Mouse (Mus musculus): Measurements from ENCODE around the gene Ddr1.
"Not testable (repeated sequence)": the region's sequence is repeated elsewhere in the genome, so short reads cannot be mapped to it uniquely, and the experiment has no call there.

The Ddr1 gene

DNA sequence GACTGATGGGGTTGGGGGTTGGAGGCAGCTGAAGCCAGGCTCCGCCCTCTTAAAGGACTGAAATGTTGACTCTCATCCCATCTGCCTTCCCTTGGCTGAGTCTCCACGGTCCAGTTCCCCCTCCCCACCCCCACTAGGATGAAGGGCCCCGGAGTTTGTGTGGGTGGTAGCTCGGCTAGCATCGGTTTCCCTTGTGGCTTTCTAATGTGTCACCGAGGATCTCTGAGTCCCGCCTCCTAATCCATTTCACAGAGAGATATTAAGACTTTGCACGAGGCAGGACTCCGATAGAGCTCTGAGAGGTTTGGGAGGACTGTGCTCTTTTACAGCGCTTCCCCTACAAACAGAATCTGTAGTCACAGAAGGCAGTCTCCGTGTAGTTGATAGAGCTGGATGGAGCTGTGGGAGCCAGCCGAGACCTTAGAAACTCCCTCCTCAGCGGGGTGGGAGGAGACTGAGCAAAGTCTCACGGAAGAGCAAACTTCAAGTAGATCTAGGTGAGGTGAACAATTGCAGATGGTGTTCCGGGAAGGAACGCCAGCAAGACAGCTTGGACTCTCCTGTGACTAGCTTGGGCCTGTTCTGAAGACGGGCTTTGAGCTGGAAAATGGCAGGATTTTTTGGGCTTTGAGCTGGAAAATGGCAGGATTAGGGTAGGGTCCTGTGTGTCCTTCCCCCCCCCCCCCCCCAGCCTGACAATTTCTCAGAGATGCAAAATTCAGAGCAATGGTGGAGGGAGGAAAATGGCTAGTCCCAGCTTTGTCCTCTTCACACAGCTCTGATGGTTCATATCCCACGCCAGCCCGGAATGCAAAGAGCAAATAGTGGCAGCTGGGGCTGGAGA lies at the start of gene Ddr1:
Gene Ddr1 (minus strand): TSS at position 1 of the 844 bp plus-strand sequence.
- peak; percentile 71 for DNase-seq (ENCODE audit: low read depth, low spot score)

DNA sequence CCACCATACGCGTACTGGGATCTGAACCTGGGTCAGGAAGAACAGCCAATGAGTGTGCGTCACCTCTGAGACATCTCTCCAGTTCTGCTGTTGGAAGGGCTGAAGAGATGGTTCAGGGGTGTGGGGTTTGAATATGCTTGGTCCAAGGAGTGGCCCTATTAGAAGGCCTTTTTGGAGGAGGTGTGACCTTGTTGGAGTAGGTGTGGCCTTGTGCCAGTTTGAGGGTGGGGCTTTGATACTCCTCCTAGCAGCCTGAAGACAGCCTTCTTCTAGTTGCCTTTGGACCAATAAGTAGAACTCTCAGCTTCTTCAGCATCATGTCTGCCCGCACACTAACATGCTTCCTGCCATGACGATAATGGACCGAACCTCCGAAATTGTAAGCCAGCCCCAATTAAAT lies 49.2 kb upstream of the Ddr1 start:
- DNase-seq (ENCODE audit: low read depth, low spot score): no peak

DNA sequence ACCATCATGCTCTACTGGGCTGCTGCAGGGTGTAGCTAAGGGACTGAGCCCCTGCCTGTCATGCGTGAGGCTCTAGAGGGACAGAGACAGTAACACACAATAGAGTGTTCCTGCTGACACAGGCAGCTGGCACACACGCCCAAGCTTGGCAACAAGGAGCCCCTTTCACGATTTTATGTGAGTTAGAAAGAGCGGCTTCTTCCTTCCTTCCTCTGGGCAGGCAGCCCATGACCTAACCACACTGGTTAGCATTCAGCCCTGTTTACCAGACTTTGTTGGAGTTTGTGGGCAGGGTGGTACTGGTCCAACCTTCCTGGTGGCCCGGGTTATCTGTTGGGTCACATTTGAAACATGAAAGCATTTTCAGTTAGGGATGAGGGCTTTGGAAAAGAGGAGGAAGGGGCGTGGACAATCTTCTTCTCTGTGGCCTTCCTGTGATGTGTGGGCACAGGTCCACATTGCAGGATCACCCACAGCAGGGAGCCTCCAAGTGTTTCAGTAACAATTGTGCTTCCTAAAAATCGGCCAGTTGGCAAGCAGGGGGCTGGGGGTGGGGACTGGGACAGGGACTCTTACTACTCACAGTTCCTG lies 47.9 kb upstream of the Ddr1 start:
- DNase-seq (ENCODE audit: low read depth, low spot score): no peak

DNA sequence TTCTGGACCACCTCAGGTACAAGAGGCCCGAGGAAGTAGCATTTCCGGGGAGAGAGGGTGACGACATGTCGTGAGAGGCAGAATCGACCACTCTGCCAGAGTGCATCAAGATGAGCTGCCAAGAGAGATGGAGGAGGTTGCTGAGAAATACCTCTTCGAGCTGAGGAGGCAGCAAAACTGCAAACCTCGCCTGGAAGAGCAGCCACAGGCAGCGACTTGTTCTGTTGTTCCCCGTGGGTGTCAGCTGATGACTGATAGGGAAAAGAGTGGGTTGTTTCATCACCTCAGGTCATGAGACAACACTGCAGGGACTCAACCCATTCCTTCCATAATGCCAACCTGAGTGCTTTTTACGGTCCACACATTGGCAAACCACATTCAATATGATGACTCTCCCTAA lies 45.3 kb upstream of the Ddr1 start:
- DNase-seq (ENCODE audit: low read depth, low spot score): no peak

DNA sequence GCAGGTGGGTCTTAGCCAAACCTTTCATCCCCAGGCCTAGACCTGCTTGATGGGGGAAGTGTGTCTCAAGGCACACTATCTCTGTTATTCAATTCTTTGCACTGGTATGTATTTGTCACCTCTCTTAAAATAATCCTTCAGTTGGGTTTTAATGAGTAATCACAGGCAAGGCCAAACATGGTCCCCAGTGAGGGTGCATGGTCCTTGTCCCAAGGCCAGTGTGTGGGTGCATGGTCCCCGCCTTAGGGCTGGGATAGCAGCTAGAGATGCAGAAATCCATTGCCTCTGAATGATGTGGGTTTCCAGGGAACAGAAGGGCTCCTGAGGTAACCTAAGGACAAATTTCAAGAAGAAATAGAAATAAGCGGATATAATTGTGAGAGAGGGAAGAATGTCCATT lies 39.9 kb upstream of the Ddr1 start:
- DNase-seq (ENCODE audit: low read depth, low spot score): no peak

DNA sequence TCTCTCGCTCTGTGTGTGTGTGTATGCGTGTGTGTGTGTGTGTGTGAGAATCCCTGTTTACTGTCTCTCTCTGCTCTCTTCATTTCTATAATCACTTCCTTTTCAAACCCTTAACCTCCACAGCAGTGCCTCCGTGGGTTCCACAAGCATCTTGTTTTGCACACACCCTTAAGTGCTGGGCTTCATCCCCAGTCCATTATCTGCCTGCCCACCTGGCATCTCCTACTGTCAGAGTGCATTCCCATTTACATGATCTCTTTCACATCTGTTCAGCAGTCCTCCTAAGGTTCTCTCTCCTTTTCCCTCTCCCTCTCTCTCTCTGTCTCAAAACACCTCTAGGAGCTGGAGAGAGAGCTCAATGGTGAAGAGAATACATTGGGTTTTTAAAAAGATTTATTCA lies 38.5 kb upstream of the Ddr1 start:
- DNase-seq (ENCODE audit: low read depth, low spot score): no peak

DNA sequence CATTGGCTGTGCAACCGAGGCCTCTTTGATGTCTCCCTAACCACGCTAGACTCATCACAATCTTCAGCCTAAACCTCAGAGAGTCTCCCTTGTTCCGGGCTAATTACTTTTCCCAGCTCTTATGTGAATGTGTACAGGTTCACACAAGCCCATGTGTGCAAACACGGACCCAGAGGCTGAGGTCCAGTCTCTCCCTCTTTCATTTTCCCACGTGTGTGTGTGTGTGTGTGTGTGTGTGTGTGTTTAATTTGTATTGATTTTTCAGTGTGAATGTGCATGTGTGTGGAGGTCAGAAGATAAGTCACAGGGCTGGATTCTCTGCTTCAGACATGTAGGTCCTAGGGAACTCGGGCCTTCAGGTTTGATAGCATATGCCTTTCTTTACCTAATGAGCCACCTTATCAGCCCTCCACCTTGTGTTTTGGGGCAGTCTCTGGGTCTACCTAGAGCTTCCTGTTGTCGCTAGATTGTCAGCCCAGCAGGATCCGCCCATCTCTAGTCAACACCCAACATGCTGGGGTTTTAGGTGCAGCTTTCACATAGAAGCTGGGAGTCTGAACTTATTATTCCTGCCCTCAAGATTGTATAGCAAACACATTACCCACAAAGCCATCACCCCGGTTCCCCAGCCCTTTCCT lies 37.3 kb upstream of the Ddr1 start:
- DNase-seq (ENCODE audit: low read depth, low spot score): no peak

DNA sequence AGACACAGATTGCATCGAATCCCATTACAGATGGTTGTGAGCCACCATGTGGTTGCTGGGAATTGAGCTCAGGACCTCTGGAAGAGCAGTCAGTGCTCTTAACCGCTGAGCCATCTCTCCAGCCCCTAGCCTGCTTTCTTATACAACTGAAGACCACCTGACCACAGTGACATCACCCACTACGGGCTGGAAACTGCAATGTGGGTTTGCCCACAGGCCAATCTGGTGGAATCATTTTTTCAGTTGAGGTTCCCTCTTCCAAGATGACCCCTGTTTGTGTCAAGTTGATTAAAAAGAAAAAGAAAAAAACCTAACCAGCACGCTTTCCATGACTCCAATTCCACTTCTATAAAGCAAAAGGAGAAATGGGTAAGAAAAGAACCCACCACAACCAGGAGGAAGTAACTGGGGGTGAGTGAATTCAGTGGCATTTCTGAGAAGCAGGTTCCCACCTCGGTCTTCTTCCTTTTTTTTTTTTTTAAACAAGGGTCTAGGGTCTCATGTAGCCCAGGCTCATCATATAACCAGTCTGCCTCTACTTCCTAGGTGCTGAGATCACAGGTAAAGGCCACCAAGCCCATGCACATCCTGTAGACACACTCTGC lies 36.0 kb upstream of the Ddr1 start:
- DNase-seq (ENCODE audit: low read depth, low spot score): no peak

DNA sequence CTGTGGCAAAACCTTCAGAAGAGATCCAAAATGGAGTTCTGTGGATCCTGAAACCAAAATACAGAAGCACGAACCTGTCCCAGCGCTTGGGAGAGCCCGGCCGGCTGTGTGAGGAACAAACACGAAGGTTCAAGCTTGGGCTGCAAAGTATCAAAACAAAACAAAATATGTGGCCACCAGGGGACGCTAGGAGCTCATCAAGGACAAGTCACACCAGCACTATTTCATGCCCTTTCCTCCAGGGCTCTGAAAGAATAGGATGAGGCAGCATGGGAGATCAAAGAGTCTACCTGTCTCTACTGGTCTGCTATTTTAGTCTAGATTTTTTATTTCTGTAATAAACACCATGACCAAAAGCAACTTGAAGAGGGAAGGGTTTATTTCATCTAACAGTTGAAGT lies 35.3 kb upstream of the Ddr1 start:
- peak; percentile 96 for DNase-seq (ENCODE audit: low read depth, low spot score)

DNA sequence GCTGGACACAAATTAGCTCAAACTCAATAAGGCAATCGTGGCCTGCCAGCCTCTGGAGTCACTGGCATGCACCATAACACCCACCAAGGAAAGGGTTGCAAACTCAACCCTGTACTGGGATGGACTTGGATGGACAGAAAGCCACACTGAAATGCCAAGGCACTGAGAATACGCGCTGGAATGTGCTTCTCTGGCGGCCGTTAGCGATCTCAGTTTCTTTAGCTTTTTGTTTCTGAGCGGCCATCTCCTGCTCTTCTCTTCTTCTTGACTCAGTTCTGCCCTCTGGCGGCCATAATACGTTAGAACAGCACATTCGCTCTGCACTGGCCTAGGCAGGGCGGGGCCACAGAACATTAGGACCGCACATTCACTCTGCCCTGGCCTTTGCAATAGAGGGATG lies 33.3 kb upstream of the Ddr1 start:
- DNase-seq (ENCODE audit: low read depth, low spot score): peak; percentile 93

DNA sequence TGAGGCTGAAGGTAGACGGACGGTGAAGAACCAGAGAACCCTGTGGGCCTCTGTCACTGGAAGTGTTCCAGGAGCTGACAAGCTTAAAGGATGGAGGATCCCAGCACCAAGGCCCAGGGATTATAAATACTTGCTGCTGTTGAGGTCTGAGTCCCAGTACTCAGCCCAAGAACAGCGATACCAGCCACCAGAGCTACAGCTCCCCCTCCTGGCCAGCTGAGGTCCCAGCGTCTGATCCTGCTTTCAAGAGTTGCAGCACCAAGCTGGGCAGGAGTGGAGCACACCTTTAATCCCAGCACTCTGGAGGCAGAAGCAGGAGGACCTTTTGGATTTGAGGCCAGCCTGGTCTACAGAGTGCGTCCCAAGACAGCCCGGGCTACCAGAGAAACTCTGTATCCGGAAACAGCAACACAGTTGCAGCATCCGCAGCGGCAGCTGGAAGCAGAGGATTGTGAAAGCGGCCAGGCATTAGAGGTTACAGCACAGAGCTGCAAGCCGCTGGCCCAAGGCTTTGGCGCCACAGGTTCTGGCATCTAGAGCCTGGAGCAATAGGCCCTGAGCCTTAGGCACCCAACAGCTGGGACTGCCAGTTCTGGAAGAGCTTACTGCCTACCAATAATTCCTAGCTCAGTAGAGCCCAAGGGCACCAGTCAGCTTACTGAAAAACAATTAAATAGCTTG lies 32.0 kb upstream of the Ddr1 start:
- no peak for DNase-seq (ENCODE audit: low read depth, low spot score)

DNA sequence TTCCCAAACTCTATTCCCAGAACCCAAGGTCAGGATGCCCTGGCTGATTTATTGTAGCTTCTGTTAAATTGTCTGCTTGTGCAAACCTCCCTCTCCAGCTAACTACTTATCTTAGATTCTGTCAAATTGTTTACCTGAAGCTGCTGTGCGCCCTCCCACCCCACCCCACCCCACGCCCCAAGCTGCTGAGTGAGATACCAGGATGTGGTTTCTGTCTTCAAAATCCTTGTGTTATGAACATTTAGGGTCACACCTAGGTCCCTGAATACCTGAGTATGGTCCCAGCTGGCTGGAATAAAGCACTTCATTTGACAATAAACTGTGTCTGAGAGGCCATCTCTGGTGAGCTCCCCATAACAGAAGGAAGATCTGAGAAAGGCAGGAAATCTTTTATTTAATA lies 30.1 kb upstream of the Ddr1 start:
- DNase-seq (ENCODE audit: low read depth, low spot score): no peak

DNA sequence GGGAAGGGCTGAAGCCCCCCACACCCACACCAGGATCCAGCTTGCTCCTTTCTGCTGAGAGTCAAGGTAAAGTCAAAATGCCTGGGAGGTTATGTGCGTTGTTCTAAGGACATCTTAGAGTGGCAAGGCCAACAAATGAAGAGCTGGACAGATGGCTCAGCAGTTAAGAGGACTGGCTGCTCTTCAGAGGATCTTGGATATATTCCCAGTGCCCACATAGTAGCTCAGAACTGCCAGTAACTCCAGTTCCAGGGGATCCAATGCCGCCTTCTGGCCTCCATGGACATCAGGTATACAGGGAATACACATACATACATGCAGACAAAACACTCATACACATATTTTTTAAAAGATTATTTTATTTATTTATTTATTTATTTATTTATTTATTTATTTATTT lies 29.0 kb upstream of the Ddr1 start:
- no peak for DNase-seq (ENCODE audit: low read depth, low spot score)

DNA sequence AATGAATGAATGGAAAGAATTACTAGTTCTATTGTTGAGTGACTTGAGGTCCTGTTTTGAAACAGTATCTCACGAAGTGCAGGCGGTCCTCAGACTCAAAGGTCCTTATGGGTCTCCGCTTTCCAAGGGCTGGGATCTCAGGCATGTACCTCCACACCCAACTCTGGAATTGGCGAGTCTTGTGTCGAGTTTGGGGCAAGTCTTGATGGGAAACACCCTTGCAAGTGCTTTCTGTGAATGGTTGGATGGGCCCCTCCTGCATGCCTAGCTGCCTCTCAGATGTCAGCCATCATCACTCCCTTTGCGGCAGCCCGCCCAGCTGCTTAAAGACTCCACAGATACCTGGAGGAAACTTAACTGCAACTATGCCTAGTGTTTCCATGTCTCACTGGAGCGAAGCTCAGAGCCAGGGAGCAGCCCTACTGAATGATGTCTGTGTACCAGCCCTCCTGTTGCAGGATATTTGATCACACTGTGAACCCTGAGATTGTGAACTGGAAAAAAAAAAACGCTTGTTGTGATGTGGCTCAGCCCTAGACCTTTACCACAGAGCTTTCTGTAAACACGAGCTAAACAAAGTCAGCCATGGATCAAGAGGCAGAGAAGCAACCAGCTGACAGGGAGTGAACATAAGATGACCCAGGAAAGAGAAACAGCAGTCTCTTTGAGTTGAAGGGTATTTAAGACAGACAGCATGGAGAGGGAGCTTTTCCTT lies 27.2 kb upstream of the Ddr1 start:
- DNase-seq (ENCODE audit: low read depth, low spot score): peak; percentile 90

DNA sequence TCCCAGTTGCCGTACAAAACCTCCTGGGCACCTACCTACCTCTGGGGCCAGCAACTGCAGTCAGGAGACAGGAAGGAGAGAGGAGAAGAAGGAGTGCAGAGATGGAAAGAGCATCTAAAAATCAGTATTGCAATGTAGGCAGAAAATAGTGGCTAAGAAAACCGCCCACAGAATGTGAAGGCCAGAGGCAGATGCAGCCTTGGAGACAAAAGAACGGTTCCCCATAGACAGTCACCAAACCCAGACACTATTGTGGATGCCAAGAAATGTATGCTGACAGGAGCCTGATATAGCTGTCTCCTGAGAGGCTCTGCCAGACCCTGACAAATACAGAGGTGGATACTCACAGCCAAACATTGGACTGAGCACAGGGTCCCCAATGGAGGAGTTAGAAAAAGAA lies 25.7 kb upstream of the Ddr1 start:
- DNase-seq (ENCODE audit: low read depth, low spot score): not testable (repeated sequence)

DNA sequence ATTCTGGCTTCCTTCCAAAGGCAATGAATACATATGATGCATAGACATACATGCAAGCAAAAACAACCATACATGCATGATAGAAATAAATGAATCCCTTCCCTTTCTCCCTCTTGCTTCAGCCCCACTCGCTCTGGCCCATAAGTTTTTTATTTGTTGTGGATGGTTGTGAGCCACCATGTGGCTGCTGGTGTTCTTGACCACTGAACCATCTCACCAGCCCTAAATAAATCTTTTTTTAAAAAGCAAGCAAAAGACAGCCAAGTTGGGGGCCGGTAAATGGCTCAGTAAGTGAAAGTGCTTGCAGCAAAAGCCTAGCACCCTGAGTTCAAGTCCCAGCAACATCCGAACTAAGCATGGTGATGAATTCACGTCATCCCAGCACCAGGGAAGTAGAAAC lies 24.4 kb upstream of the Ddr1 start:
- no peak for DNase-seq (ENCODE audit: low read depth, low spot score)

DNA sequence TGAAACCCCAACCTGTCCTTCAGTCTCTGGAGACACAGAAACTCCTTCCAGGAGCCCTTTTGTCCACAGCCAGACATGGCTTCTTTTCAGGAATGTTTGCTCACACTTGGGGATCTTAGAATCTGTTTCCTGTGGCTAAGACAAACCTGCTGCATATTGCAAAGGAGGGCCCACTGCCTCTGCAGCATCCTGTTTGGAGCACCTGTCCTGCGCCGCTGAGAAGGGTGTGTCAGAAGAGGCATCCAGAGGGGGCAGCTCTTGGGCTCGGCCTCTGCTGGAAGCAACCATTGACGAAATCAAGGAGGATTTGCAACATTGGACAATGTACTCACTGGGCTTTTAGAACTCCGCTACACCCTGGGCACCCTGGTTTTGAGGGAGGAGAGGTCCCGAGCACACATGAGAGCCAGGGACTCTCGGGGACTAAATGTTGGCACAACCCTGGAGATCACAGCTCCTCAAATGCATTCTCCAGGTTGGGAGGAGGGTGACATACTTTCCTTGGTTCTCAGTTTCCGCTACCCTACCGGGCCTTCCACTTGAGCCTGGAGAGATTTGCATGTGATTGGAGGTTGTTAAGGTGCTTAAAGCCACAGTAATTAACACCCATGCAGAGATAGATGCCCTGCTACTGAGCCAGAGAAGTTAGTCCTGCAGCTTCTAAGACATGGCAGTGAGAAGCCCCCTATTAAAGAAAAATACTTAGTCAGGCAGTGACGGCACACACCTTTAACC lies 23.2 kb upstream of the Ddr1 start:
- DNase-seq (ENCODE audit: low read depth, low spot score): peak; percentile 57

DNA sequence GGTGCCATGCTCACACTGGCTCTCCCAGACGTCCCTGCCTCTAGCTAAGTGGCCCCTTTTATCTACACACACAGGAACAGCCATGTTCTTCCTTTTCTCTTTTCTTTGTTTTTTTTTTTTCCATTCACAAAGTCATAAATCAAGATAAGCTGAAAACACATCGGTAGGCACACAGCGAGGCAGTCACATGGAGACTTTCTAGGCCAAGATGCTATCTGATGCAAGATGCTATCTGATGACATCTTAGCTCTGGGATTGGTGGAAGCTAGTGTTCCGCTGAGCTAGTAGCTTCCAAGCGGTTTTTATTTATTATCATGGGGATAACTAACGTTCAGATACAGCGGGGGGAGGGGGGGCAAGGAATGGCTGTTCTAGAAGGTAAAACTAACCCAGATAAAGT lies 22.6 kb upstream of the Ddr1 start:
- DNase-seq (ENCODE audit: low read depth, low spot score): no peak

DNA sequence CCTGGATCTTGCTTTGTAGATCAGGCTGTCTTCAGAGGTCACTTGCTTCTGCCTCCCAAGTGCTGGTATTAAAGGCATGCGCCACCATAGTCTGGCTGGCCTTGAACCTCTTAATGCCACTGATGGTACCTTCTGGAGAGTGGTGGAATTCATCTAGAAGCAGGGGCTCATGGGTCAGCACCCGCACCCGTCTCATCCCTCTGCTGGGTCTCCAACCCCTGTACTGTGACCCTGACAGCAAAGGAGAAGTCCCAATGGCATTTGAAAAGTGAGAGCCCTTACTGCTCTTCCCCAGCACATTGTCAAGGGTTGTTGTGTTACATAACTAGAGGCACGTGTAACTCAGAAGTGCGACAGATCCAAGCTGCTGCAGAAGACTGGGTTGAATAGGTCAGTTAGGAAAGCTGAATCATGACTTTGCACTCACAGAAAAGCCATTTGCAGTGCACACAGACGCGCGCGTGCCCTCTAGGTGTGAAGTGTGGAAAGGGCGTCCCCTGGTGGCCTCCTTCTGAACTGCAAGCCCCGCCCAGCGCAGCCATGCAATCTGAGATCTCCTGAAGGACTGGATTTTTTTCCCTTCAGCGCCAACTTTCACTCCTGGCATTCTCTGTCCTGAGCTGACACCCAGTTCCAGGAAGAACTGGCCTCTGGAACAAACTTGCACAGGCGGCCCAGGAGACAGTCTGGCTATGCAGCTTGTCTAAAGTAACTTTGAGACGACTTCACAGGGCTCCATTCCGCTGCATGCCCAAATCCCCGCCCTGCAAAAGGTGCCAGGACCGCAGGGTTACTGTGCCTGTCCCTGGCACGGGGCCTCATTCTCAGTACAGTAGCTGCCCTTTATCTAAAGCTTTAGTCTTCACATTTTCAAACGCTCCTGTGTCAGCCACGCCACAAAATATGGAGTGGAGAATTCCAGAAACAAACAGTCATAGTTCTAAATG lies 21.1 kb upstream of the Ddr1 start:
- peak; percentile 89 for DNase-seq (ENCODE audit: low read depth, low spot score)

Data from ZHBTc4 (cell line).